ENCODE assay signal across 20 mouse cellular contexts in the genomic region with DNA sequence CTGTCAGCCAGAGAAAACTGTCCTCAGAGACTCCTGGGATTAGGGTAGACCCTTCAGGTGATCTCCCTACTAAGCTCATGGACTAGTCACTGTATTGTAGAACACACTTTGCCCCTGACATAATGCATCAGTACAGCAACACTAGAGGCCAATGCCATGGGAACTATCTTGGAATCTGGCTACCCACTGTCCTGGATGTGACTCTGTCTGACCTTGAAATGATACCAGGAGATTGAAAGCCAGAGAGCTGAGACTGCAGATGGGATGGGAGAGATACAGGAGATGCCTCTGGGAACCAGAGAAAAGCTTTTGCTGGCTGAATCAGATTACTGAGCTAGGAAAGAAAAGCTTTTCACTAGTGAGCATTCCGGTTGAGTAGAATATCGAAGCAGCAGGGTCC.
"Had no signal": no experiment of that assay in that cellular context is flagged by ENCODE, and none has a peak within 500 bp of the region (broad histone marks: within the 10 kb centered on the region; RNA-seq: fewer than 3 reads in every experiment).

No protein-coding gene starts in this region.

- H3K4me3 ChIP-seq: layer of hippocampus, adult 2 months; liver, embryonic 12.5 days; liver, embryonic 15.5 days; lung, embryonic 15.5 days; megakaryocyte, embryonic 14.5 days; midbrain, embryonic 10.5 days; midbrain, embryonic 13.5 days; myocyte; neural tube, embryonic 13.5 days; stomach, embryonic 15.5 days had no signal

- DNase-seq: kidney, adult 9 months; layer of hippocampus, adult 9-11 months; lung, adult 18-20 months; lung, postnatal 10 days; lung, postnatal 36 days; retina, postnatal 1 day; right cerebral cortex, postnatal 25 days; spleen, adult 18-20 months; thymus, postnatal 25 days had no signal

- H3K27me3 ChIP-seq: liver, embryonic 12.5 days; liver, embryonic 15.5 days; lung, embryonic 15.5 days; midbrain, embryonic 13.5 days; neural tube, embryonic 13.5 days; stomach, embryonic 15.5 days had no signal

- H3K4me1 ChIP-seq: liver, embryonic 12.5 days; liver, embryonic 15.5 days; midbrain, embryonic 10.5 days; midbrain, embryonic 13.5 days; neural tube, embryonic 13.5 days; stomach, embryonic 15.5 days had no signal

- H3K4me2 ChIP-seq: liver, embryonic 12.5 days; liver, embryonic 15.5 days; lung, embryonic 15.5 days; midbrain, embryonic 13.5 days; neural tube, embryonic 13.5 days; stomach, embryonic 15.5 days had no signal

- ATAC-seq: liver, embryonic 12.5 days; midbrain, embryonic 13.5 days; midbrain, embryonic 16.5 days had no signal

- H3K27ac ChIP-seq: liver, embryonic 12.5 days; liver, embryonic 15.5 days; lung, embryonic 15.5 days; midbrain, embryonic 10.5 days; midbrain, embryonic 13.5 days; neural tube, embryonic 13.5 days; stomach, embryonic 15.5 days had no signal

- H3K9ac ChIP-seq: liver, embryonic 12.5 days; liver, embryonic 15.5 days; lung, embryonic 15.5 days; midbrain, embryonic 13.5 days; neural tube, embryonic 13.5 days; stomach, embryonic 15.5 days had no signal

- H3K36me3 ChIP-seq: liver, embryonic 12.5 days; liver, embryonic 15.5 days; lung, embryonic 15.5 days; midbrain, embryonic 10.5 days; midbrain, embryonic 13.5 days; neural tube, embryonic 13.5 days; stomach, embryonic 15.5 days had no signal

- H3K9me3 ChIP-seq: liver, embryonic 12.5 days; liver, embryonic 15.5 days; lung, embryonic 15.5 days; midbrain, embryonic 10.5 days; midbrain, embryonic 13.5 days; neural tube, embryonic 13.5 days; stomach, embryonic 15.5 days had no signal
